Mouse (Mus musculus) layer of hippocampus, adult 9-11 months (tissue): ENCODE results near the gene Sec14l2.

Experiments
- DNase-seq: peaks from one replicate; pipeline ENCODE4 v3.0.0; 2022

The Sec14l2 gene

GRCm38 (mm10) chr11:4122742-4123579, at the start of gene Sec14l2:
Gene Sec14l2 (minus strand): TSS chr11:4123415.
- DNase-seq, result no peak

- no peak for DNase-seq
Observed at GRCm38 (mm10) chr11:4166467-4167090, 43.4 kb upstream of the Sec14l2 start.

- DNase-seq, result no peak
Observed at GRCm38 (mm10) chr11:4164701-4165100, 41.5 kb upstream of the Sec14l2 start.

GRCm38 (mm10) chr11:4160758-4161480, 37.7 kb upstream of the Sec14l2 start:
- DNase-seq, result no peak

GRCm38 (mm10) chr11:4159808-4160708, 36.8 kb upstream of the Sec14l2 start, which contains the start of the genes Ccdc157 and Sf3a1:
Gene Ccdc157 (minus strand): TSS chr11:4160293.
Gene Sf3a1 (plus strand): TSS chr11:4160350.
- DNase-seq, result peak; percentile 93

- no peak for DNase-seq
Observed at GRCm38 (mm10) chr11:4158676-4159075, 35.5 kb upstream of the Sec14l2 start.

GRCm38 (mm10) chr11:4155641-4156040, 32.4 kb upstream of the Sec14l2 start:
- DNase-seq, result peak; percentile 38

- DNase-seq, result no peak
Observed at GRCm38 (mm10) chr11:4153694-4154093, 30.5 kb upstream of the Sec14l2 start.

- DNase-seq, result no peak
Observed at GRCm38 (mm10) chr11:4149886-4150285, 26.7 kb upstream of the Sec14l2 start.

- no peak for DNase-seq
Observed at GRCm38 (mm10) chr11:4148536-4149156, 25.4 kb upstream of the Sec14l2 start.

GRCm38 (mm10) chr11:4148120-4148519, 24.9 kb upstream of the Sec14l2 start:
- no peak for DNase-seq

- DNase-seq, result no peak
Observed at GRCm38 (mm10) chr11:4147098-4147497, 23.9 kb upstream of the Sec14l2 start.

GRCm38 (mm10) chr11:4146381-4146780, 23.2 kb upstream of the Sec14l2 start:
- no peak for DNase-seq

GRCm38 (mm10) chr11:4143281-4144062, 20.3 kb upstream of the Sec14l2 start:
- no peak for DNase-seq

GRCm38 (mm10) chr11:4142352-4142751, 19.1 kb upstream of the Sec14l2 start:
- no peak for DNase-seq

GRCm38 (mm10) chr11:4141505-4141904, 18.3 kb upstream of the Sec14l2 start:
- DNase-seq, result no peak

GRCm38 (mm10) chr11:4138964-4139363, 15.7 kb upstream of the Sec14l2 start:
- DNase-seq, result no peak

GRCm38 (mm10) chr11:4134986-4135935, 12.0 kb upstream of the Sec14l2 start, which contains the start of gene Rnf215:
Gene Rnf215 (plus strand): TSS chr11:4135202.
- DNase-seq, result peak; percentile 82

GRCm38 (mm10) chr11:4134400-4134799, 11.2 kb upstream of the Sec14l2 start:
- DNase-seq, result no peak

GRCm38 (mm10) chr11:4133450-4133849, 10.2 kb upstream of the Sec14l2 start:
- no peak for DNase-seq
